Mouse (Mus musculus) limb, embryonic 13.5 days (tissue): ENCODE measurements around the gene Pde4d. TPM values are rescaled to one million over a fixed set of nuclear protein-coding genes. Genes with fewer than 3 reads are reported as not detected.

Experiments used
- ATAC-seq: fragments of 200-750 bp; cut with Nextera tagmentation; 2 replicates; pipeline ENCODE4 v1.8.0; 2017; ENCODE audit warnings: low read depth, moderate number of reproducible peaks, moderate TSS enrichment; ENCODE audit not compliant: low FRiP score
- H3K27ac ChIP-seq: fragments of 300-500 bp; sonication (generic); 2 replicates; pipeline ENCODE4 v1.5.1; 2015; ENCODE audit warnings: inconsistent platforms, mild to moderate bottlenecking, moderate library complexity
- H3K27me3 ChIP-seq: fragments of 300-500 bp; sonication (generic); 2 replicates; pipeline ENCODE4 v1.6.1; 2015; ENCODE audit warnings: mild to moderate bottlenecking, inconsistent platforms
- H3K36me3 ChIP-seq: fragments of 300-500 bp; sonication (generic); 2 replicates; pipeline ENCODE4 v1.6.1; 2015; ENCODE audit warnings: inconsistent platforms, mild to moderate bottlenecking, moderate library complexity
- H3K4me1 ChIP-seq: fragments of 300-500 bp; sonication (generic); 2 replicates; pipeline ENCODE4 v1.6.1; 2015; ENCODE audit warnings: inconsistent platforms
- H3K4me2 ChIP-seq: fragments of 300-500 bp; sonication (generic); replicated peaks from 2 replicates; pipeline ENCODE4 v1.6.1; 2015; ENCODE audit warnings: inconsistent platforms, mild to moderate bottlenecking, moderate library complexity
- H3K4me3 ChIP-seq: fragments of 300-500 bp; sonication (generic); 2 replicates; pipeline ENCODE4 v1.5.1; 2015; ENCODE audit warnings: moderate library complexity, mild to moderate bottlenecking, inconsistent platforms
- H3K9ac ChIP-seq: fragments of 300-500 bp; sonication (generic); 2 replicates; pipeline ENCODE4 v1.6.1; 2015; ENCODE audit warnings: mild to moderate bottlenecking, inconsistent platforms
- H3K9me3 ChIP-seq: fragments of 300-500 bp; sonication (generic); 2 replicates; pipeline ENCODE4 v1.6.1; 2016; ENCODE audit warnings: inconsistent platforms
- WGBS: fragments of 180-500 bp; shearing (Covaris S2); methylation state at CpG from one replicate; pipeline ENCODE4 v1.1.7; 2015; 5-methylcytosine and 5-hydroxymethylcytosine counted together
- polyA plus RNA-seq: library from polyadenylated mRNA; unstranded; fragments of >200 nt; fragmentation: Nextera tagmentation; extraction: Ambion mirVana; gene quantifications from 2 replicates; pipeline ENCODE4 v1.2.1, GENCODE M21; 2015

Pde4d gene
- polyA plus RNA-seq = 20.8 and 22.3 TPM in 2 replicates

DNA sequence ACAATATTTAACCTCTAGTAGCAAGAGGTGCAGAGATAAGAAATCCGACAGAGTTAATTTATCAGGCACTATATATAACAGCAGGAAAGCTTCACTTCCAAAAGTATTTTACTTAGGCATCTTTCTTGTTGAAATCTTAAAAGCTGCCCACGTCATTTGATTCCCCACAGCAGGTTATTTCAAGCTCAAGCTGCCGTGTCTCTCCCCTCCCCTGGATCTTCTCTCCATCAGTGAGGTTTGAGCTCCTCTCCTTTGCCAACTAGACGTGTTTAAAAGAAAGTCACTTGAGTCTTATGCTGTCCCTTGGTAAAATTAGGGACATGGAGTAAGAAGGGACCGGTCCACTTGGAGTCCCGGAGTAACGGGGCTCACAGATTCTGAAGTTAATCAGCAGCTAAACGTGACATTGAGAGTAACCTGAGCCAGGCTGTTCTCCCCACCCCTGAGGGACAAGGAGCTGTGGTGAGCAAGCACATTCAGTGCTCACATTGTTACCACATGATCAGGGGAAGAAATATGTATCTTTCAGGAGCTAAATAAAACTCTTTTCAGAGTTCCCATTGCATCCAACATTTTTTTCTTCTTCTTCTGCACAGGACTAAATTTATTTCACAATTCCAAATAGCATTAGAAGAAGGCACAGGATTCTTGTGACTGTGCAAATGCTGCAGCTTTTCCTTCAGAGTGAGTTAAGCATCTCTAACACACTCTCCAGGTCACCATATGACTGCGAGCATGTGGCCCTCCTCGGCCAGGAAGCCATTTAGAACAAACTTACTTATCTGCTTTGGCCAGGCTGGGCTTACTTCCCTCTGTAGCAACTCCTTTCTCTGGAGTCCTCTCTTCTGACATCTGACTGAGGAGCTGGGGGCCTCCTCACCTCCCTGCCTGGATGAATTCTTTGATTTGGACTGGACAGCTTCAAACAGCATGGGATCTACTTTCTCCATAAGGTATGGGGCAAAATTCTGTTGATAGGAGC is at the start of gene Pde4d:
Pde4d (plus strand) TSS at position 833 of the 982 bp plus-strand sequence.
- no peak within 1 kb of the TSS for H3K4me3 ChIP-seq
- H3K27ac ChIP-seq = no peak within 1 kb of the TSS
- ATAC-seq = peak; percentile 40; the same call in 1 of the 2 replicates
- H3K4me2 ChIP-seq = peak within 1 kb of the TSS; percentile 30
- H3K36me3 ChIP-seq = no peaks in the 10 kb centered on the region
- H3K9ac ChIP-seq = no peak within 1 kb of the TSS
- H3K27me3 ChIP-seq = no peaks in the 10 kb centered on the region
- 23% methylated on average over 10 of the region's 10 CpGs for WGBS
- H3K9me3 ChIP-seq = no peaks in the 10 kb centered on the region
- H3K4me1 ChIP-seq = peaks cover 22% of the 10 kb centered on the region

DNA sequence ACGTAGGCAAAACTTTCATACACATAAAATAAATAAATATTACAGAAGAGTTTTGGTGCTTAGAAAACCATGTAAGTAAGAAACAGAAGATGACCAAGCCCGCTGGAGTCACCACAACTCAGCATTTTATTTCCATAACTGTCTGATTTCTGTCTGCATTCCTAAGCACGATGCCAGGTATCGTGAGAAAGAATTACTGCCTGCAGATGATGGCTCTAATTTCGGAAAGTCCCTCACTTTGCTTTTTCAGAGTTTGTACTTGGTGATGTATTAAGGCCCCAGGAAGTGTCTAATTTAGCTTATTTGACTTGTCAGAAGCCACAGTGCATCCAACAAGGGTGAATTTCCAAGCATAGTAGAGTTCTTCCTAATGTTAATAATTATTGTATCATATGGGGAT is 46.6 kb upstream of the Pde4d start:
- 90% methylated on average over 5 of the region's 5 CpGs for WGBS
- Histone ChIP-seq H3K4me3 (no peak overlapping the region), H3K9me3 (no peaks in the 10 kb centered on the region), H3K27ac (no peak overlapping the region), H3K4me2 (no peak overlapping the region), H3K27me3 (no peaks in the 10 kb centered on the region), H3K4me1 (no peaks in the 10 kb centered on the region), H3K36me3 (0 out of 2 replicates have a peak, but pooled peaks cover 13% of the 10 kb centered on the region), H3K9ac (no peak overlapping the region)
- no peak for ATAC-seq

- no peaks in the 10 kb centered on the region for H3K27me3 ChIP-seq
- H3K4me3 ChIP-seq = no peak overlapping the region
- no peak for ATAC-seq
- 90% methylated on average over 4 of the region's 4 CpGs for WGBS
- H3K36me3 ChIP-seq = 0 out of 2 replicates have a peak, but pooled peaks cover 13% of the 10 kb centered on the region
- no peak overlapping the region for H3K27ac ChIP-seq
- H3K4me2 ChIP-seq = no peak overlapping the region
- no peak overlapping the region for H3K9ac ChIP-seq
- no peaks in the 10 kb centered on the region for H3K4me1 ChIP-seq
- H3K9me3 ChIP-seq = no peaks in the 10 kb centered on the region
These were observed 45.4 kb upstream of the Pde4d start for GRCm38 (mm10) chr13:108404372-108404771.

DNA sequence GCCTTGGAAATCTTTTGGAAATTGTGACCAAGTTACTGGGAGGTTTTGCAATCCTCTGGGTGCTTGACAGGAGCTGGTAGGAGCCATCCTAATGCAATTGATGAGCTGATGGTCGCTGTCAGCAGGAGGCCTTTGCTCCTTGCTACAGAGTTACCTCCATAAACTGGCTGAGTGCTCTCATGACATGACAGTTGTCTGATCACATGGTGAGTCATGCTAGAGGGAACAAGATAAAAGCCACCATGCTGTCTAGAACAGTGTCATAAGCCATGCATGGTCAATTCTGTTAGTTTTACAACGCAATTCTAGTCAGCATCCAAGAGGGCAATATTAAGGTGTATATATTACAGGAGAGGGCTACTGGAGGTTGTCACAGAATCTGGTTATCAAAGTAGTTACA is 34.3 kb upstream of the Pde4d start:
- ATAC-seq = no peak
- no peaks in the 10 kb centered on the region for H3K27me3 ChIP-seq
- H3K4me2 ChIP-seq = no peak overlapping the region
- no peaks in the 10 kb centered on the region for H3K9me3 ChIP-seq
- no peak overlapping the region for H3K9ac ChIP-seq
- no peaks in the 10 kb centered on the region for H3K36me3 ChIP-seq
- no peak overlapping the region for H3K27ac ChIP-seq
- no peaks in the 10 kb centered on the region for H3K4me1 ChIP-seq
- no peak overlapping the region for H3K4me3 ChIP-seq
- 86% methylated on average over 2 of the region's 2 CpGs for WGBS

DNA sequence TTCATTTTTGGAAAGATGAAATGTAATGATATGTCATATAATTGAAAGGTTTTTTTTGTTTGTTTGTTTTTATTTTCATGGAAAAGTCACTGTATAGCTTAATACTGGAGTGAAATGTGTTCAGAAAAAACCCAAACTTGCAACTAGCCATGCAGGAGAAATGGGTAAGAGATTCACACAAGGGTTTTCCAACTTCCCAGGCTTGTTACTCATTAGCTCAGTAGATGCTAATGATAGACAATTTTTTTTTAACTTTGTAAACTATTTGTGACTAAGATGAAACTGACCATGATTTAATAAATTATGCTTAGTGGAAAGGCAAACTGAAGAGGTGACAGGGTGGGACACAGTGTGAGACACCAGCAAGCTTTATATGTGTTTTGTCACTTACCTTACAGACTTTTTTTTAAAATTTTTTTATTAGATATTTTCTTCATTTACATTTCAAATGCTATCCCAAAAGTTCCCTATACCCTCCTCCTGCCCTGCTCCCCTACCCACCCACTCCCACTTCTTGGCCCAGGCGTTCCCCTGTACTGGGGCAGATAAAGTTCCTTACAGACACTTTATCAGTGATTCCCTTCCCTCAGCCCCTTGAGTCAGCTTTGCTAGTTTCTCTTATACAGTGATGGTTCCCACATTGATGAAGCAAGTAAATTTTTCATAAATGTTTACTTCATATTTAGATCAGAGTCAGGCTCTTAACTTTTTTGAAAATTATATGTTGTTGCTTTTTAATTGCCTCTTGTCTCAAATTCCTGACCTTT is 30.8 kb upstream of the Pde4d start:
- Histone ChIP-seq H3K4me3 (no peak overlapping the region), H3K27me3 (no peaks in the 10 kb centered on the region), H3K27ac (no peak overlapping the region), H3K36me3 (no peaks in the 10 kb centered on the region), H3K4me1 (no peaks in the 10 kb centered on the region), H3K4me2 (no peak overlapping the region), H3K9ac (no peak overlapping the region), H3K9me3 (no peaks in the 10 kb centered on the region)
- ATAC-seq = no peak
- 94% methylated on average over 1 of the region's 1 CpGs for WGBS

- no peak overlapping the region for H3K27ac ChIP-seq
- H3K4me3 ChIP-seq = no peak overlapping the region
- H3K4me2 ChIP-seq = no peak overlapping the region
- no peak for ATAC-seq
- 67% methylated on average over 5 of the region's 5 CpGs for WGBS
- H3K27me3 ChIP-seq = no peaks in the 10 kb centered on the region
- H3K9ac ChIP-seq = no peak overlapping the region
- H3K9me3 ChIP-seq = no peaks in the 10 kb centered on the region
- H3K36me3 ChIP-seq = no peaks in the 10 kb centered on the region
- 0 out of 2 replicates have a peak, but pooled peaks cover 2% of the 10 kb centered on the region for H3K4me1 ChIP-seq
These were observed 23.4 kb upstream of the Pde4d start for GRCm38 (mm10) chr13:108426322-108426721.

DNA sequence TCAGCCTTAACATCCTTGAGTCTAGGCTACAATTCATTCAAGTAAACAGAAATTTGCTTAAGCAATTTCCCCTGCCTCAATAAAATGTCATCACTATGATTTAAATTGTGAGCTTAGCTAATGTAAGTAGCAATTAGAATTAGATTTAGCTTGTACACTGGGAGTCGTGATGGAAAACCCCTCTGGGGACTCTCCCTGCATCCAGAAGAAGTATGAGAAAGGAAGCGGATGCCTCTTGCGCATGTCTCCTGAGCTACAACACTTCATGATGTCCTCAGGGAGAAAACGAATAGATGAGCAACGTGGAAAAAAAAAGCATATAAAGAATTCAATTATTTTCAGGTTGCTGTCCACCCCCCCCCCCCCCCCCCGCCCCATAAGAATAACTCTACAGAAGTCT is 20.9 kb upstream of the Pde4d start:
- no peak overlapping the region for H3K4me3 ChIP-seq
- 0 out of 2 replicates have a peak, but pooled peaks cover 2% of the 10 kb centered on the region for H3K4me1 ChIP-seq
- H3K9ac ChIP-seq = no peak overlapping the region
- no peak for ATAC-seq
- no peaks in the 10 kb centered on the region for H3K9me3 ChIP-seq
- WGBS = 68% methylated on average over 6 of the region's 6 CpGs
- H3K27me3 ChIP-seq = no peaks in the 10 kb centered on the region
- no peak overlapping the region for H3K27ac ChIP-seq
- no peak overlapping the region for H3K4me2 ChIP-seq
- no peaks in the 10 kb centered on the region for H3K36me3 ChIP-seq

- ATAC-seq = no peak
- Histone ChIP-seq H3K9ac (no peak overlapping the region), H3K4me1 (0 out of 2 replicates have a peak, but pooled peaks cover 2% of the 10 kb centered on the region), H3K27me3 (no peaks in the 10 kb centered on the region), H3K27ac (no peak overlapping the region), H3K9me3 (no peaks in the 10 kb centered on the region), H3K36me3 (no peaks in the 10 kb centered on the region), H3K4me3 (no peak overlapping the region), H3K4me2 (no peak overlapping the region)
- 65% methylated on average over 2 of the region's 2 CpGs for WGBS
These were observed 20.1 kb upstream of the Pde4d start for GRCm38 (mm10) chr13:108429623-108430022.

DNA sequence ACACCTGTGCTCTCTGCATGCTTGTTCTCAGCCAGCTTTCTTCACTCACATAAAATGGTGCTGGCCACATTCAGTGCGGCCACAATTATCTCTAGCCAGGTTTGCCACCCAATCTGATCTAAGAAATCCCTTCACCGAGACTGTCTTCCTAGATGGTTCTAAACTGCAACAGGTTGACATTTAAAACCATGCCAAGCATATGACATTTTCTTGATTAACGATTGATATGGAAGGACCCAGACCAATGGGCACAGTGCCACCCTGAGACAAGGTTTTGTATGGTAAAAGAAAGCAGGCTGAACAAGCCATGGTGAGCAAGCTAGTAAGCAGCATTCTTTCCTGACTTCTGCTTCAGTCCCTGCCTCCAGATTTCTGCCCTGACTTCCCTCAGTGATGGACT is 18.0 kb upstream of the Pde4d start:
- H3K4me2 ChIP-seq = no peak overlapping the region
- no peak for ATAC-seq
- no peak overlapping the region for H3K9ac ChIP-seq
- H3K27ac ChIP-seq = no peak overlapping the region
- H3K36me3 ChIP-seq = no peaks in the 10 kb centered on the region
- 89% methylated on average over 3 of the region's 3 CpGs for whole genome bisulfite sequencing
- H3K4me3 ChIP-seq = no peak overlapping the region
- H3K4me1 ChIP-seq = 0 out of 2 replicates have a peak, but pooled peaks cover 2% of the 10 kb centered on the region
- no peaks in the 10 kb centered on the region for H3K9me3 ChIP-seq
- H3K27me3 ChIP-seq = no peaks in the 10 kb centered on the region

- Histone ChIP-seq H3K4me3 (no peak overlapping the region), H3K4me2 (no peak overlapping the region), H3K9ac (no peak overlapping the region), H3K27ac (no peak overlapping the region), H3K4me1 (no peaks in the 10 kb centered on the region), H3K27me3 (no peaks in the 10 kb centered on the region), H3K9me3 (no peaks in the 10 kb centered on the region), H3K36me3 (no peaks in the 10 kb centered on the region)
- ATAC-seq = no peak
These were observed 14.1 kb upstream of the Pde4d start for GRCm38 (mm10) chr13:108435687-108436086.

DNA sequence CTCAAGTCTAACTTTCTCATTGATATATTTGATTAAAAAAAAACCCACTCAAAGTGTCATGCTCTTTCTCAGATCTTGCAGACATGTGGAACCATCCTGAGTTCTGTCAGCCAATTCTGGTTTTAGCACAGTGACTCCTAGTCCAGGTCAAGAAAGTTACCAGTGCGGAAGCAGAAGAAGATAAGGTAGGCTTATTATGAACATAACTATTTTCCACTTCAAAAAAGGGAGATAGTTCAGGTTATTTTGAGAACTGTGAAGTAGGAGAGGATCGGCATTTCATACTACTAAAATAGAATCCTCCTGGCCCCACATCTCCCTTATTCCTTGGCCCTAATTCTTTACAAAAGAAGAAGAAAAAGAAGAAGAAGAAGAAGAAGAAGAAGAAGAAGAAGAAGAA is 12.3 kb upstream of the Pde4d start:
- ATAC-seq = no peak
- no peaks in the 10 kb centered on the region for H3K36me3 ChIP-seq

DNA sequence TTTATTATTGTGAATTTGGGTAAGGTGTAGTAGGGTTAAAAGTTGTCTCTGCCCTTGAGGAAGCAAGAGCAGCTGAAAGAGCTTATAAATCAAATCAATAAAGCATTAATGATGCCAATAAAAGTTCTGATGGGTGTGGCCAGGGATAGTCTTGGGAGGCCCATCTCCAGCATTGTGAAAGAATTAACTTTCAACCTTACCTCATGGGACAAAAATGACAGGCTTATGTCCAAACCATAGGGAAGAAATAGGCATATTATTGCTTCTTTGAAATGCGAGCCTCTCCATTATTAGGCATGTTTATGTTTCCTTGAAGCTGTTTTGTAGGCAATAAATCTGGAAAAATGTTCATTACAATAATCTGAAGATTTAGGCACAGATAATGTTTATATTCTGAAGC is 10.7 kb upstream of the Pde4d start:
- H3K27ac ChIP-seq = no peak overlapping the region
- H3K9ac ChIP-seq = no peak overlapping the region
- no peaks in the 10 kb centered on the region for H3K36me3 ChIP-seq
- H3K9me3 ChIP-seq = no peaks in the 10 kb centered on the region
- H3K27me3 ChIP-seq = no peaks in the 10 kb centered on the region
- 57% methylated on average over 1 of the region's 1 CpGs for WGBS
- no peaks in the 10 kb centered on the region for H3K4me1 ChIP-seq
- no peak overlapping the region for H3K4me2 ChIP-seq
- no peak for ATAC-seq
- no peak overlapping the region for H3K4me3 ChIP-seq

More for the DNA sequence above, 12.3 kb upstream of the Pde4d start:
- H3K9ac ChIP-seq = no peak overlapping the region
- no peak overlapping the region for H3K4me3 ChIP-seq
- H3K4me2 ChIP-seq = no peak overlapping the region
- H3K4me1 ChIP-seq = no peaks in the 10 kb centered on the region
- no peak overlapping the region for H3K27ac ChIP-seq
- H3K27me3 ChIP-seq = no peaks in the 10 kb centered on the region
- WGBS = 97% methylated on average over 2 of the region's 2 CpGs
- no peaks in the 10 kb centered on the region for H3K9me3 ChIP-seq
